Mouse (Mus musculus): ENCODE data around the gene Scrn3.

The Scrn3 gene

GRCm38 (mm10) chr2:73275261-73276040, 37.0 kb upstream of the Scrn3 start:
- no peak for DNase-seq (ENCODE audit: low spot score)

GRCm38 (mm10) chr2:73276141-73276571, 36.2 kb upstream of the Scrn3 start:
- DNase-seq (ENCODE audit: low spot score): no peak

- peak; percentile 41 for DNase-seq (ENCODE audit: low spot score)
These were observed 35.2 kb upstream of the Scrn3 start for GRCm38 (mm10) chr2:73277021-73277708.

- DNase-seq (ENCODE audit: low spot score): peak; percentile 34
These were observed 34.7 kb upstream of the Scrn3 start for GRCm38 (mm10) chr2:73277709-73278075.

GRCm38 (mm10) chr2:73278131-73278854, 34.1 kb upstream of the Scrn3 start:
- peak; percentile 93 for DNase-seq (ENCODE audit: low spot score)

GRCm38 (mm10) chr2:73278869-73279268, 33.5 kb upstream of the Scrn3 start:
- DNase-seq (ENCODE audit: low spot score): no peak

- DNase-seq (ENCODE audit: low spot score): no peak
These were observed 32.9 kb upstream of the Scrn3 start for GRCm38 (mm10) chr2:73279271-73280038.

GRCm38 (mm10) chr2:73280356-73281047, 31.9 kb upstream of the Scrn3 start:
- no peak for DNase-seq (ENCODE audit: low spot score)

GRCm38 (mm10) chr2:73281048-73281661, 31.2 kb upstream of the Scrn3 start:
- no peak for DNase-seq (ENCODE audit: low spot score)

GRCm38 (mm10) chr2:73281707-73282106, 30.7 kb upstream of the Scrn3 start:
- peak; percentile 35 for DNase-seq (ENCODE audit: low spot score)

GRCm38 (mm10) chr2:73285630-73286029, 26.8 kb upstream of the Scrn3 start:
- peak; percentile 55 for DNase-seq (ENCODE audit: low spot score)

- DNase-seq (ENCODE audit: low spot score): no peak
These were observed 21.3 kb upstream of the Scrn3 start for GRCm38 (mm10) chr2:73291130-73291529.

GRCm38 (mm10) chr2:73295023-73295422, 17.4 kb upstream of the Scrn3 start:
- DNase-seq (ENCODE audit: low spot score): no peak

- no peak for DNase-seq (ENCODE audit: low spot score)
These were observed 14.2 kb upstream of the Scrn3 start for GRCm38 (mm10) chr2:73298154-73298553.

GRCm38 (mm10) chr2:73298841-73299240, 13.6 kb upstream of the Scrn3 start:
- no peak for DNase-seq (ENCODE audit: low spot score)

GRCm38 (mm10) chr2:73301979-73302378, 10.4 kb upstream of the Scrn3 start:
- no peak for DNase-seq (ENCODE audit: low spot score)

GRCm38 (mm10) chr2:73302722-73303121, 9.7 kb upstream of the Scrn3 start:
- DNase-seq (ENCODE audit: low spot score): no peak

GRCm38 (mm10) chr2:73304506-73304905, 7.9 kb upstream of the Scrn3 start:
- DNase-seq (ENCODE audit: low spot score): no peak

GRCm38 (mm10) chr2:73306006-73306405, 6.4 kb upstream of the Scrn3 start:
- DNase-seq (ENCODE audit: low spot score): no peak

- peak; percentile 78 for DNase-seq (ENCODE audit: low spot score)
These were observed 708 bp downstream of the Scrn3 start for GRCm38 (mm10) chr2:73313117-73313501.

- DNase-seq (ENCODE audit: low spot score): no peak
These were observed 1.9 kb downstream of the Scrn3 start for GRCm38 (mm10) chr2:73314311-73314710.

Data from MN1 (cell line).